Mouse (Mus musculus) spleen, adult 2 months (tissue): ENCODE measurements around the gene Olfr95. TPM values are rescaled to one million over a fixed set of nuclear protein-coding genes. Genes with fewer than 3 reads are reported as not detected.
A peak's percentile ranks its signal among the peaks of the same experiment; 100 is the strongest.
"Not testable (repeated sequence)": the region's sequence is repeated elsewhere in the genome, so short reads cannot be mapped to it uniquely, and the experiment has no call there.

Source experiments
- DNase-seq, 2 experiments: peaks; one replicate each; pipeline versions ENCODE4 v3.0.0 to v3.0.0-alpha.2; 2012 to 2021; ENCODE audit warnings: low spot score in 2 of 2, low read depth in 1 of 2
- H3K27ac ChIP-seq: fragments of 200-500 bp; 2 replicates; pipeline ENCODE4 v1.5.1; 2012; ENCODE audit warnings: low read length, inconsistent platforms; ENCODE audit not compliant: insufficient read depth
- H3K27me3 ChIP-seq: fragments of 200-500 bp; 2 replicates; pipeline ENCODE4 v1.6.1; 2012; ENCODE audit warnings: mild to moderate bottlenecking, moderate library complexity, low read length, inconsistent platforms; ENCODE audit not compliant: control insufficient read depth, insufficient read depth
- H3K36me3 ChIP-seq: fragments of 200-500 bp; 2 replicates; pipeline ENCODE4 v1.6.1; 2012; ENCODE audit warnings: mild to moderate bottlenecking, low read length, inconsistent platforms; ENCODE audit not compliant: control insufficient read depth, insufficient read depth
- H3K4me1 ChIP-seq: fragments of 200-500 bp; 2 replicates; pipeline ENCODE4 v1.6.1; 2011; ENCODE audit warnings: inconsistent platforms; ENCODE audit not compliant: control insufficient read depth, insufficient read depth, insufficient read length
- H3K4me3 ChIP-seq: fragments of 200-500 bp; 2 replicates; pipeline ENCODE4 v1.5.1; 2011; ENCODE audit warnings: mild to moderate bottlenecking, inconsistent platforms; ENCODE audit not compliant: insufficient read depth, insufficient read length; ENCODE audit errors: extremely low read depth
- CTCF ChIP-seq: fragments of 200-500 bp; IDR thresholded peaks from 2 replicates; pipeline ENCODE4 v1.5.1; 2011; ENCODE audit warnings: mild to moderate bottlenecking, inconsistent platforms; ENCODE audit not compliant: insufficient read depth, insufficient read length, insufficient replicate concordance; ENCODE audit errors: extremely low read depth
- POLR2A ChIP-seq: fragments of 200-500 bp; IDR thresholded peaks from 2 replicates; pipeline ENCODE4 v1.6.1; 2011; ENCODE audit warnings: low read depth, low read length, inconsistent platforms
- WGBS: fragments of 180-500 bp; shearing (Covaris S2); methylation state at CpG from one replicate; pipeline ENCODE4 v1.1.7; 2018; 5-methylcytosine and 5-hydroxymethylcytosine counted together
- polyA plus RNA-seq: library from polyadenylated mRNA; depleted of rRNA; stranded (reverse); fragments of >200 nt; gene quantifications from 2 replicates; pipeline ENCODE4 v1.2.3, GENCODE M21; 2012; rRNA removed

Gene Olfr95
- not detected in 2 replicates for polyA plus RNA-seq

DNA sequence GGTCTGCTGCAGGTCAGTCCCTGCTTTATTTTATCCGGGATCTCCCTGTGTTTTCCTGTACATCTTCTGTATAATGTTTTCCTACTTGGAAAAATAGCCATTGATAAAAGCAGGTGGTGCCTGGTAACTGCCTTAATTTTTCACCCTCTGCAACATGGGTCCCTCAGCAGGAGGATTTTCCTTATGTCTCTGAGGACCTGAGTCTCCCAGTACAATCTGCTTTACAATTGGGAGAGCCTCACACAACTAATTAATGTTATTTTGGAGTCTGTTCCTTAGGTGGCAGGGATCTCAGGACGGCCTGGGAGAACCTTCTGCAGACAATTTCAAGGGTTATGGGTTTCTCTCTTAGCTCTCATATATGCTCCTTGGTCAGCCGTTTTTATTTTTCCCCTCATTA, at the start of gene Olfr95:
Olfr95 (minus strand) TSS at position 101 of the 400 bp plus-strand sequence.
- H3K4me3 ChIP-seq = no peak within 1 kb of the TSS
- no peaks in the 10 kb centered on the region for H3K27me3 ChIP-seq
- TF ChIP-seq CTCF = no peak
- no peak for TF ChIP-seq POLR2A
- H3K4me1 ChIP-seq = no peaks in the 10 kb centered on the region
- H3K36me3 ChIP-seq = no peaks in the 10 kb centered on the region
- H3K27ac ChIP-seq = no peak within 1 kb of the TSS
- WGBS = 75% methylated on average over 3 of the region's 3 CpGs
- DNase-seq = no peak

DNA sequence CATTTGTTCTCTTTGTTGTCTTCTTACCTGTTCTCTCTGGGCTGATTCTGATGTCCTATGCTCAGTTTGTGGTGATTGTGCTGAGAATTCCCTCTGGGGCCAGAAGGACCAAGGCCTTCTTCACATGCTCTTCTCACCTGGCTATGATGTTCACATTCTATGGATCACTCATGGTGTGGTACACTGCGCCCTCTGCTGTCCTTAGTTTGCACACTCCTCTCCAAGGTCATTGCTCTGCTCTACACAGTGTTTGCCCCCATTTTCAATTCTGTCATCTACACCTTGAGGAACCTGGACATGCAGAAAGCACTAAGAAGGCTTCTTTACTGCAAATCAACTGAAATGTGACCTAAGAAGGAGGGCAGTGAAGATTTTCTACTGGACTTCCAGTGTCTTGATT, 37.6 kb upstream of the Olfr95 start:
- WGBS = 14% methylated on average over 1 of the region's 1 CpGs
- H3K36me3 ChIP-seq = no peaks in the 10 kb centered on the region
- DNase-seq = peak in 1 of 2 experiments; percentile 48
- peak; percentile 27; the same call in 1 of the 2 replicates for TF ChIP-seq CTCF
- TF ChIP-seq POLR2A = no peak
- H3K4me1 ChIP-seq = no peaks in the 10 kb centered on the region
- H3K27me3 ChIP-seq = no peaks in the 10 kb centered on the region; the same call in 1 of the 2 replicates
- no peak overlapping the region for H3K4me3 ChIP-seq
- H3K27ac ChIP-seq = no peak overlapping the region

DNA sequence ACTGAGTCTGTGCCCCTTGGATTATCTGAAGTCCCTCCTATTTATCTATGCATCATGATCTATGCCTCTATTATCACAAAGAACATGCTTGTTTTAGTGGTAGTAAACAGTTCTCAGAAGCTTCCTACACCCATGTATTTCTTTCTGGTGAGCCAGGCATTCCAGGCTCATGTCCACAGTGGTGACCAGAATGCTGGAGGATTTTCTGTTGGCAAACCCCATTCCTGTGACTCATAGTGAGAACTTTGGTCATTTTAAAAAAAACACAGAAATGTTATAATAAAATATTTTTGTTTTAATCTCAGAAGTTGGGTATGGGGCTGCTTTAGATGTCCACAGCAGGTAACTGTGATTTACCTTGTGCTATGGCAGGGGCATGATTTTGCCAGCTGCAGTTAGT, 36.5 kb upstream of the Olfr95 start:
- H3K27me3 ChIP-seq = no peaks in the 10 kb centered on the region; the same call in 1 of the 2 replicates
- no peaks in the 10 kb centered on the region for H3K36me3 ChIP-seq
- TF ChIP-seq CTCF (no peak), POLR2A (no peak)
- H3K27ac ChIP-seq = no peak overlapping the region
- DNase-seq = no peak
- H3K4me3 ChIP-seq = no peak overlapping the region
- no peaks in the 10 kb centered on the region for H3K4me1 ChIP-seq

DNA sequence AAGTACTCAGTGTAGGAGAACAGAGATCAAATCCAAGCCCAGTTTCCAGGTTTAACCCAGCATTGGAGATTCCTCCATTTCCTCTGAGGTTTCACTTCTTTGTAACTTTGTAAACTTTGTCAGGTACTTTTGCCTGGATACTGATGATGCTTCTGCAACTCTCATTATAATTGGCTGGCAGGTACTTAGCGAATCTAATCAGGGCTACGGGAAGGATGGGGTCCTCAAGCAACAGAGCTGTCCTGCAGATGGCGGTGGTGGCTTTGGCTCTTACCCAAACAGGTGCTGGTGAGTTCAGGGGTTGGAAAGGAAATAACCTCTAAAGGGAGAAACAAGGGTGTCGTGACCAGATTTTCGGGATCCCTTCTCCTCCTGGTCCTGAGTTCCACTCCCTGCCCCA, 33.8 kb upstream of the Olfr95 start:
- DNase-seq = peak; percentile 75 to 85
- H3K27ac ChIP-seq = 0 out of 2 replicates have a peak overlapping the region, but pooled peaks have one; percentile 7
- H3K36me3 ChIP-seq = no peaks in the 10 kb centered on the region
- H3K27me3 ChIP-seq = no peaks in the 10 kb centered on the region
- TF ChIP-seq CTCF = peak; percentile 43; the same call in 1 of the 2 replicates
- TF ChIP-seq POLR2A = no peak
- H3K4me1 ChIP-seq = no peaks in the 10 kb centered on the region
- H3K4me3 ChIP-seq = peak overlapping the region; percentile 32; the same call in 1 of the 2 replicates
- 15% methylated on average over 5 of the region's 5 CpGs for WGBS

DNA sequence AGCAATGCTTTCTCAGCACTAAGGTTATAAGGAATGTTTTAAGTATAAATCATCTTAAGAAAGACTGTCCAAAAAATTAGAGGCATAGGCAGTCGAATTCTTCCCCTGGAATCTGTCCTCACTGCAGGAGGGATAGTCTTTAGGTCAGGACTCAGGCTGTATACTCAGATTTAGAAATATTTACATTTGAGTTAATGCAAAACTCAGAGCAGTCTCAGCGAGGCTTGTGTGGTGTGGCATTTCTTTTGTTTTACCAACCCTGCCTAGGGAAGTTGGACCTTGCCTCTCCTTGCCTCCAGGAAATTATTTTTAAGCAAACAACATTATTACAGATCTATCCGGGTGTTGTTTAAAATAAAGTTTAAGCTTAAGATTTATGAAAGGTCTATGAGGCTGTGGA, 29.3 kb upstream of the Olfr95 start:
- Histone ChIP-seq H3K4me3 (no peak overlapping the region), H3K27me3 (no peaks in the 10 kb centered on the region), H3K36me3 (no peaks in the 10 kb centered on the region), H3K4me1 (no peaks in the 10 kb centered on the region), H3K27ac (no peak overlapping the region)
- WGBS = 57% methylated on average over 3 of the region's 3 CpGs
- TF ChIP-seq CTCF (no peak), POLR2A (no peak)
- no peak for DNase-seq

DNA sequence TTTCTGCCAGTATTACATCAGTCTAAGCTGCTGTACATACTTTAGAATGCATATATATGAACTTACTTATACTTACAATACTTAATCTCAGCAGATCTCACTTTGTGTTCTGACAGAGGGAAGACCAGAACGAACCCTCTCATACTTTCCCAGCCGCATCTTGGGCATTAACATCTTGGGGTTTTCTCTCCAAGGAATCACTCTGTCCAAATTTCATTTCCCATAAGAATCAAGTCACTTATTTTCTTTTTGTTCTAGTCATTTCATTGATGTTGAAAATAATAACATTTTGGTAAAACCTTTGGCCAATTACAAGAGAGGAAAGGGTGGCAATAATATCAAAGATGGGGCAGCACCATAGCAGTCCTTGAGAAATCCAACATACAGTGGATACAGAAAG, 24.3 kb upstream of the Olfr95 start, which contains the start of gene Olfr97:
Olfr97 (minus strand) TSS at position 101 of the 400 bp plus-strand sequence.
- whole genome bisulfite sequencing = 90% methylated on average over 2 of the region's 2 CpGs
- DNase-seq, H3K36me3 ChIP-seq, H3K4me1 ChIP-seq, H3K4me3 ChIP-seq, H3K27me3 ChIP-seq, H3K27ac ChIP-seq: not testable (repeated sequence)

DNA sequence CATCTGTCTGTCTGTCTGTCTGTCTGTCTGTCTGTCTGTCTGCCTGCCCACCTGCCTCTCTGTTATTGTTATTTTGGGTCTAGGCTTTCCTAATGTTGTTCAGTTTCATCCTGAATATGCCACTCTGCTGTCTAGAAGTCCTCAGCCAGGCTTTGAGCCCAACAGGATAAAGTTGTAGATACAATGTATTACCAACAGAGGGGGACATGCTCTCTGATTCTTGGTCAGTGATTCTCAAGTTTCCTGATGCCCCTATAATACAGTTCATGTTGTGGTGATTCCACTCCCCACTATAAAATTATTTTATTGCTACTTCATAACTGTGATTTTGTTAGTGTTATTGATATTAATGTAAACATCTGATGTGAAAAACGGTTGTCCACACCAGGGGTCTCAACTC, 9.0 kb upstream of the Olfr95 start:
- no peaks in the 10 kb centered on the region for H3K27me3 ChIP-seq
- no peaks in the 10 kb centered on the region for H3K36me3 ChIP-seq
- 29% methylated on average over 1 of the region's 1 CpGs for WGBS
- TF ChIP-seq POLR2A (no peak), CTCF (no peak)
- no peak for DNase-seq
- H3K4me1 ChIP-seq = no peaks in the 10 kb centered on the region
- no peak overlapping the region for H3K27ac ChIP-seq
- no peak overlapping the region for H3K4me3 ChIP-seq
